Mouse (Mus musculus) megakaryocyte, adult 5-6 weeks (primary cell): ENCODE results near the gene Tmem88b. TPM values are rescaled to one million over a fixed set of nuclear protein-coding genes. Genes with fewer than 3 reads are reported as not detected.
"Not testable (repeated sequence)": the region's sequence is repeated elsewhere in the genome, so short reads cannot be mapped to it uniquely, and the experiment has no call there.

Source experiments
- ATAC-seq: 2 replicates; pipeline ENCODE4 v1.8.0; 2016; ENCODE audit warnings: mild to moderate bottlenecking, inconsistent platforms; ENCODE audit not compliant: poor library complexity, severe bottlenecking
- total RNA-seq, 2 experiments: library from RNA; stranded (forward) in 1 of 2; stranded (reverse) in 1 of 2; fragments of 153-499, 151-499 nt in 1 of 2; fragments of 221-1000, 200-1000 nt in 1 of 2; gene quantifications; 2 replicates each; pipeline versions ENCODE4 v1.2.3 to v1.2.4; 2015 to 2017

The Tmem88b gene
- total RNA-seq, 2 experiments from 2014 or later: not detected

DNA sequence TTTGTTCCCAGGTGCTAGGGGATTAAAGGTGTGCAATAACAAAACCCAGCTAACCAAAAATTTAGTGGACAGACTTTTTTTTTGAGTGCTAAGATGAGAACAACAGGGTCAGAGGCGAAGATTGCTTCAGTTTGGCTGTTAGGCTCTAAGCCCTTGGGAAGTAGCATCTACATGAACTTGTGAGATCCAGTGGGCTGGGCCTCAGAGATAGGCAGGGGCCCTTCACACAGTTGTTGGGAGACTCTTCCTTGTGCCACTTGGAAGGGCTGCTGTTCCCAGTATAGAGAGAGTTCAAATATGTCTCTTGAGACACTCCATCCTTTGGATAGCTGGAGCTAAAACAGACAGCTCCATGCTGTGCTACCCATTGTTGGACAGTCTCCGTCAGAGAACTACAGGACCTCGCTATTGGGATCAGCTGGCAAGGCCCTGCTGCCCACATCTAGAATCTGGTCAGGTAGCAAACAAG lies 4.4 kb upstream of the Tmem88b start, which contains the start of gene Ankrd65:
TSS of gene Ankrd65 (plus strand) at position 419 of the 469 bp plus-strand sequence.
- no peak for ATAC-seq

DNA sequence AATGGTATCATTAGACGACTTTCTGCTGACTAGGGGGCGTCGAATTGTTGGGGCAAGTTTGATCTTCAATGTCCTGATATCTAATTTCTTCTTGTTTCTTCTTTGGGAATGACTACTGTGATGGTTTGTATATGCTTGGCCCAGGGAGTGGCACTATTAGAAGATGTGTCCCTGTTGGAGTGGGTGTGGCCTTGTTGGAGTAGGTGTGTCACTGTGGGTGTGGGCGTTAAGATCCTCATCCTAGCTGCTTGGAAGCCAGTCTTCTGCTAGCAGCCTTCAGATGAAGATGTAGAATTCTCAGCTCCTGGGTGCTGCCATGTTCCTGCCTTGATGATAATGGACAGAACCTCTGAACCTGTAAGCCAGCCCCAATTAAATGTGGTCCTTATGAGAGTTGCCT lies 3.2 kb upstream of the Tmem88b start:
- ATAC-seq: not testable (repeated sequence)

DNA sequence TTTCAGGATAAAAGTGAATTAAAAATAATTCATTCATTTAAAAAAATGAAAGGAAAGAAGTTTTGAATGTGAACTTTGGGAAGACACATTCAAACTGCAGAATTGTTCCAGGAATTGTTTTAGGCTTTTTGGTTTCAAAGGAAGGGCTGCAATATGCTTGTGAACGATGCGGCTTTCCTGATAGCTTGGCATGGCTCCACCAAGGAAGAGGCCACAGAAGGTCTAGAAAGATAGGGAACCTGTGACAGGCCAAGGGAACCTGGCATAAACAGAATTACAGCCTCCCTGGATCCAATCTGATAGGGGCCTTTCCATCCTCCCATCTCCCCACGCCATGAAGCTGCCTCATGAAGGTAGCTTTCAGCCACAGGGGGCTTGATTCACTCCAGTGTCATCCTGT lies 2.6 kb upstream of the Tmem88b start:
- ATAC-seq: no peak

DNA sequence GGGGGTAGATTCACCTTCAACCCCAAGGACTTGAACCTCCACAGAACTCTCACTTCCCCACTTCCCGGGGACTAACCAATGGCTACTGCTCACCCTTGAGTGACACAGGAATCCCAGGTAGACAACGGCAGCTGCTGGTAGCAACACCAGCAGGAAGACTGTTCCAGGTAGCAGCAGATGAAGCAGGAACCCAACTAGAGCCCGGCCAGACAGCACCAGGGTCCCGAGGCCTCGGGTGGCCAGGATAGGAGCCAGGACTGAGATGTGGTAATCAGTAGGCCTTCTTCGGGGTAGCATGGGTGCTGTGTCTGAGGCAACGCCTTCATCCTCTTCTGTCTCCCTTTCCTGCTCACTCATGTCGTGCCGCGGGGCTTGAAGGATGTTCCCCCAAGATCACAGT lies 428 bp downstream of the Tmem88b start:
- ATAC-seq: no peak

DNA sequence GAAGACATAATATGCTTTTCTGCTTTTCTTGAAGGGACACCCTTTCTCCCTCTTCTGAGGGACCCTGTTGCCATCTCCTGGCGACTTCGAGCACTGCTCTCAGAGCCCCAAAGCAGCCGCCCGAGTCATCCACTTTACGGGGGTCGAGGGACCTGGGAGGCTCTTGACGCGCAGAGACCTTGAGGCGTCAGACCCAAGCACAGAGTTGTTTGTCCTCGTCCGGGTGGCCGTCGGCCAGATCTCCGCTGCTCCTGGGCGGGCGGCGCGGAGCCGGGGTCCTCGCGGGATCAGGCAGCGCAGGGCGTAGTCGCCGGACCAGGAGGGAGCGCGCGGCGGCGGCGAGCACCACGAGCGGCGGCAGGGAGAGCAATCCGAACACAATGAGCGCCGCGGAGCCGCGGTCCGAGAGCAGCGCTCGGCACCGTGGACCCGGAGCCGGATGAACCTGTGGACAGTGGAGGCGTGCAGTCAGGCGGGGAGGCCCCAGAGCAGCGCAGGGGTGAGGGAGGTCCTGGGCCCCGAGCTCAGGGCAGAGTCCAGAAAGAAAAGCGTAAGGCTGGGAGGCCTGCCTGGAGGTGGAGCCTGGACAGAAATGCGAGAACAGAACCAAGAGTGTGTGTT lies 1.5 kb downstream of the Tmem88b start:
- peak; percentile 80 for ATAC-seq

DNA sequence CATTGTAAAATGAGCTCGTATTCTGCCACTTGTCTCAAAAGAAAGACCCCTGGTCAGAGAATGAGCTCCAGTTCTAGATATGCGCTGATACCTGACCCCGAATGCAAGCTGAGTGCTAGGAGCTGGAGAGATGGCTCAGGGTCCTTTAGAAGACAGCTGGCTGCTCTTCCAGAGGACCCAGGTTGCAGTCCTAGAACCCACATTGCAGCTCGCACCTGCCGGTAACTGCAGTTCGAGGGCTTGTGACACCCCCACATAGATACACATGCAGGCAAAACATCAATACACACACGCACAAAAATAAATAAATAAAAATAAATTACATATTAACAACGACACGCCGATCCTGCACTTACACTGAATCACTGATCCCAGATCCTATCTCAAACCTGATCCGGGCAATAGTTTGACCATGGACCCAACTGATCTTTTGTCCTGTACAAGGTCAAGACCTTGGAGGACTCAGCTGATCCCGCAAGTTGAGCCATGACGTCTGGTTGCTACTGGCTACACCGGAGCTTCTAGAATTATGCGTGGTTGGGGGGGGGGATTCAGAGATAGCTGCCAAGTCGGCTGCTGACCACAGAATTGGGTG lies 2.1 kb downstream of the Tmem88b start:
- no peak for ATAC-seq

DNA sequence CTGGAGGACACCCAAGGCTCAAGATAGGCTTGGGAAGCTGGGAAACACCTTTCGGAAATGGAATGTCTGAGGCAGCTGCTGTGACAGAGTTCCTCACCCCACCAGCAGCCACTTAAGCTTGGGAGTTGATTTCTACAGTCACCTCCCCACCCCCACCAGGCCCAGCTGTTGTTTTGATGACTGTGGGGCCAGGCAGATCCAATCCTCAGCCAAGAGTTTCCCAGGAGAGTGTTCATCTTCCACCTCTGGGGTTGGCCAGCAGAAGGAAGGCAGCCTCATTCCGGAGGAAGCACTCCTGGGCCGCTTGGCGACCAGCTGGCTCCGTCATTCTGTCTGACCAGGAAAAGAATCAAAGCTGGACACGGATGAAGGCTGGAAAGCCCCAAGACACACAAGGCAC lies 4.8 kb downstream of the Tmem88b start:
- no peak for ATAC-seq

DNA sequence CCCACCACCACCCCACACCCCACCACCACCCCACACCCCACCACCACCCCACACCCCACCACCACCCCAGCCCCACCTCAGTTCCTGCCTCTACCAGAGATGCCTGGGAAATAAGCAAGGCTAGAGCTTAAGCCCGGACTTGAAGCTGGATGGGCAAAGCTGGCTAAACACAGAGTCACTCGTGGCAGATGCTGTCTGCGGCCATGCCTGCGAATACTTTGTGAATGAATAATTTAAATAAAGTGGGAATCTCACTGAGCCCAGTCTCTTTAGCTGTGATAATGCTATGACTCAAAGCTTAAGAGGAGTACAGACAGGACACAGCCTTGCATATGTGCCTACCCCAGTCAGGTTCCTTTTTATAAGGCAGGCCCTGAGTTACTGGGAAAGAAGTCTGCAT lies 6.2 kb downstream of the Tmem88b start:
- no peak for ATAC-seq

DNA sequence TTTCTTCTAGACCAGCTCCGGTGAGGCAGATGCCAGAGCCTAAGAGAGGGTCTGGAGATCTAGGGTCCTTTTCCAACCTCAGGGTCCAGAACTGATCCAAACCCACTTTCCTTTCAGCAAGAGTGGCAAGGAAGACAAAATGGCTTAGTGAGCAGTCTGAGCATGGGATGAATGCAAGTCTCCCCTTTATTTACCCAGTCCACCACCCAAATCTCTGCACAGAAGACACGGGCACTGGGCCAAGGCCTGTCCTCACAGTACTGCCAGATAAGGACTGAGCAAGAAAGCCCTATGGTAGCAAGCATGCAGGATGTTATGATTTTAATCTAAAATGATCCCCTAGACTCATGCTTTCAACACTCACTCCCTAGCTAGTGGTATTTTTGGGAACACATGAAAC lies 7.9 kb downstream of the Tmem88b start:
- no peak for ATAC-seq

DNA sequence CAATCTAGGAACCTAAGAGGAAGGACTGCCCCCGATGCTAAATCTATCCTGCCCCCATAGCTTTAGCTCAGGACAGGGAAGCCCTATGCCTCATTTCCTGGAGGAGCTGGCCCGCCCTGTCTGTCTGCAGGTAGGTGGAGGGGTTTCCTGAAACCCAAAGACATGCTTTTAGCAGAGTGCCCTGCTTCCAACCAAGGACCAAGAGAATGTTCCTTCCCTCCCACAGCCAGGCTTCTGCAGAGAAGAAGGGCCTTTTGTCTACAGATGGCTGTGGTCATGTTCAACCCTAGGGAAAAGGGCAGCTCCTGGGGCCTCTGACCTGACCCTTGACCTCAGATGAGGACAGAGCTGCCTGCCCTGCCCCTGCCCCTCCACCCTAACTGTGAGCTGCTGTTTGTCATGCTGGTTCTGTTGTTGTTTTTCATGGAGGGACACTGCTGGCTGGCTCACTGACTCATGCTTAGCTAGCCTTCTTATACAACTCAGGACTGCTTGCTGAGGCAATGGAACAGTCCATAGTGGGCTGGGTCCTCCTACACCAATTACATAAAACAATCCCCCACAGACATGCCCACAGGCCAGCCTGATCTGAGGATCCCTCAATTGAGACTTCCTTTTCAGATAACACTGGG lies 8.9 kb downstream of the Tmem88b start:
- ATAC-seq: no peak

DNA sequence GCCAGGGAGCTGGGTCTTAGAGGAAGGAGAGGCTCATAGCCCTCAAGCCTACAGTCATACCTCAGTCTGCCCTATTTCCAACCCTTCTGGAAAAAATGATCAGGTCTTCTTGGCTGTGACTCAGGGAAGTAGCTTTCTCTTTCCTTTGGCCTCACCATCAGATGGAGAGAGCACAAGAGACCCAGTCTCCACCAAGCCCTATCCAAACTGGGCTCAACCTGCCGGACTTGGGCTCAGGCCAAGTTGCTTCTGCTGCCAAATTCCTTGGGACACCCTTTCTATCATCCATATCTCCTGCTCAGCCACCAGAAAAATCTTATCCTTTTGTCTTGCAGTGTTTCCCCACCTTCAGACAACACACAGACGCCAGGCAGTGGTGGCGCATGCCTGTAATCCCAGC lies 9.8 kb downstream of the Tmem88b start:
- no peak for ATAC-seq

DNA sequence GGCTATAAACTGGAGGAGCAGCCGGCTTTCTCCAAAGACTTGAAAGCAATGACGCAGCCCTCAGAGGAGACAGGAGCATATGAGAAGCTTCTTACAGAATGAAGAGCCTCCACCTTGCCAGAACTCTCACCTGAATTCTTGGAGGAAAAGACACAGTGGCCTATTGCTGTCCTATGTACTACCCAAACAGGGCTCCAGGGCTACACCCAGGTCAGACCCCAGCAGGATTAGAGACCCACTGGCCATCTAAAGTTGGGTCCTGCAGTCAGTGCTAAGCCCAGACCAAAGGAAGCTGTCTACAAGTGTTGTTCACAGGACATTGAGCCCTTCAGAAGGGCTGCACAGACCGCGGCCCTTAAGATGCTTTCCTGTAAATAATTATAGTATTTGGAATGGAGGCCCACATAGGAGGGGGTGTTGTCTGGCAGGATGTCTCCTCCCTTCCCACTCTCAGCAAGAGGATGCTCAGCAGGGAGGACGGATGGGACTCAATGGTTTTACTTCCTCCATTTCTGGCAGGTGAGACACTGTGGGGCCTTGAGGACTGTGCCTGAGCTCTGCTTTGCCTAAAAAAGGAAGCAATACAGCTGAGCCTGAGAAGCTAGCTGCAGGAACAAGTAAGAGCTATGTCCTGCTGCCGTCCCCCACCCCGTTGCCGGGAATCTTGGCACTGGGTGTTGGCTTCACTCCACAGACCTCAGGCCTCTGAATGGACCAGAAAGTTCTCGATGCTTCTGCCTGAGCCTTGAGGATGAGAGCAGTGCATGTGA lies 10.5 kb downstream of the Tmem88b start:
- peak; percentile 51 for ATAC-seq

DNA sequence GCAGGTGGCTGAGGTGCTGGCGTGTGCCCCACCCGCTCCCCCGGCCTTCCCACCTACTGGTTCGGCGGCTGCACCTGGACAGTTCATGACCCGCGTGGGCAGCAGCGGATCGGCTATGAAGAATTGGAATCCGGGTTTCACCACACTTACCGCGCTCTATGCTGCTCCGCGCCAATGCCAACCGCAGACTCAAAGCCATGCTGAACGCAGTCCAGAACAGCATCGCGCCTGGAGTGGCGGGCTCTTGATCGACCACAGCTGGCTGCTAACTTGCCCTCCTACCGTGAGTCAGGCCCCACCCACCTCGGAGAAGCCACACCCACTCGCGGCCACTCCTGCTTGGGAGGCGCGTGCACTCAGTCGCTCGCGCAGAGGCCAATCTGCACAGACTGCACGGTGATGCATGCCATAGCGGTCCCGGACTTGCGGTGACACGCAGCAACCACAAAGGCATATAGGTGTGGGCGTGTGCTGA lies 11.4 kb downstream of the Tmem88b start, which contains the start of gene Vwa1:
TSS of gene Vwa1 (minus strand) at position 419 of the 475 bp plus-strand sequence.
- peak; percentile 58 for ATAC-seq

DNA sequence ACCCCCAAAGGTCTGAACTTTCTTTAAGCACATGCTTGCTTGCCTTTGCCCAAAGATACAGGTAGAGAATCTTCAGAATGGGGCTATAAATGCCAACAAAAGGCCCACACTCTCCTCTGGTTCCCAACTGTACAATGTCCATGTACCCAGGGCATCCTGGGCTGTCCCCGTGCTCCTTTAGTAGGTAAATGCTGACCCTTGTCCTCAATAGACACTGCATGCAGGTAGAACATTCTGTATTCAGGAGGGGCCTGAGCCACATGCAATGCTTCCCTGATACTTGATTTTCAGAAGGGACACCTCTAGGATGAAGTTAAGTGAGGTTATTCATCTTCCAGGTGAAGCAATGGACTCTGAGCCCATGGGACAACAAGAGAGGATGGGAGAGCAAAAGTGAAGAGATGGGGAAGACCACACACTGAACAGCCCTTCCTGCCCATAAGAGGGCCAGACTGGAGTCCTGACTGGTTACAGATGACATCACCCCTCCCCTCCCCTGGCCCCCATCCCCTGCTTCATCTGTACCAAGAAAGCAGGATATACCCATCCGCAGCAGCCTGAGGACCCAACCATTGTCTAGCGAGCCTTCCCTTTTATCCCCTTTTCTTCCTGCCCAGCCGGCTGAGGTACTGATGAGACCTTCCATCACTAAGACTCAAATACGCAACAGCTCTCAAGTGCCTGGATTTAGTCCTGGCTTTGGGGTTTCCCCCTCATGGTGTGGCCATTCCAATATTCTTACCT lies 12.2 kb downstream of the Tmem88b start:
- no peak for ATAC-seq

DNA sequence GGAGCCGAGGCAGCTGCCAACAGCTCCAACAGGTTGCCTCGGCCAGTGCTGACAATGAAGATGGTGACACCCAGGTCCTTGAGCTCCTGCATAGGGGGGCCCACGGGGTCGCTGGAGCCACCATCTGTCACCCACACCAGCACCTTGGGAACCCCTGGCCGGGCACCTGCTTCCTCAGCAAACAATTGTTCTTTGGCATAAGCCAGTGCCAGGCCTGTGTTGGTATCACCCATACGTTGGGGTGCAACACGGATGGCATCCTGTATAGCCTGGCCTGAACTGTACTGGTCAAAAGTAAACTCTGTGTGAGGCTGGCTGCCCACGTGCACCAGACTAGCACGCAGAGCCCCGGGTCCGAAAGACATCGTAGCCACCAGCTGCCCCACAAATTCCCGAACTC lies 12.9 kb downstream of the Tmem88b start:
- no peak for ATAC-seq

DNA sequence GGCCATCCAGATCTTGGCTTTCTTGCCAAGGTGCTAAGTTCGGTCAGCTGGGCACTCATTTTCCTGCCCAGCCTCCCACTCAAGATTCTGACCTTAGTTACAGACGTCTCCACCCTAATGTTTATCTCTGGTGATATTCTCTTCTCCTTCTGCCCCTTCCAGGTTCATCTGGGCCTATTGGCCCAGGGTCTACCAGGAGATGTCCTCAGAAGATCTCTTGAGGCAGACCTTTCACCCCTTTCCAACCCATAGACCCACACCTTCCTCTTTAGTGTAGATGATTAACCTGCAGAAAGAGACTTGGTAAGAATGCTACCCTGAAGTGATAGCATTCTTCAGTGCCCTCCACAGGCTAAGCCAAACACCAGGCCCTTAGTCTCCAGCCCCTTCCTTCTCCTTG lies 14.0 kb downstream of the Tmem88b start:
- ATAC-seq: no peak

DNA sequence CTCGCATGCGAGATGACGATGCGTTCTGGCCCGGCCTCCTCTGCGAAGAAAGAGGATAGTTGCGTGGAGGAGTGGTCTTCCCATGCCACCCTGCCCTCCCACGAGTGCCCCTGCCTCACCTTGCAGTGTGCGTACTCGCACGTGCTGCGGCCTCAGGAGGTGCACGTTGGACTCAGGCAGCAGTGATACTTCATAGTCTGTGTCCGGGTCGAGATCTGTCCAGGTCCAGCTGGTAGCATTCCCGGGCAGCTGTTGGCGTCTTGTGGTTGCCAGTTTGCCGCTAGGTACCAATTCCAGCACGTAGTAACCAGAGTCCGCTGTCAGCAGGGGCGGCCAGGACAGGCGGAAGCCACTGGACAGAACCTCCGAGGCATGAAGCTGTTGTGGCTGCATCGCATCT lies 15.0 kb downstream of the Tmem88b start:
- ATAC-seq: no peak

DNA sequence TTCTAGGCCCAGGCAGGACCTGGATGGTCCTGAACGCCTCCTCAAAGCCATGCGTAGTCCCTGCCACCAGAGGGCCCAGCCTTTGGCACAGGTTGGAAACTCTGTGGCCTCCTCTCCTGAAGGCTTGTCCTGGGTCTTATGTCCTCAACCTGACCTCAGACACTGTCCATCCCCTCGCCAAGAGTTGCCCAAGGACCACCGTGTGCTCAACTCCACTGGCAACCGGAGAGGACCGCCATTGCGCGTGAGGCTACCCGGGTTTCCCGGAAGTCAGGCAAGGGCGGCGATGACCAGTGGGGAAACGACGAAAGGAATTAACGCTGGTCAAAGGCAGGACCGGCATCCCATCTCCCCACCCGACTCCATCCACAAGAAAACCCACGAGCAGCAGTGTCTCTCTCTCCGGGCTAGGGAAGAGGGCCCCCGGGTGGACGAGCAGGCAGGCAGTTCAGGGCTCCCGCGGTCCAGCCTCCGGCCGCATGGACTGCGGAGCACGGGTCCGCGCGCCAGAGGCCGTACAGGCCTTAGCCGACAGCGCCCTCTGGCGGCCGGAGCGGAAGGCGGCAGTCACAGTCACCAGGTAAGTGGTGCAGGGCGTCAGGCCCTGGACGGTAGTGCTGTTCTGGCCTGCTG lies 15.7 kb downstream of the Tmem88b start:
- peak; percentile 93 for ATAC-seq

DNA sequence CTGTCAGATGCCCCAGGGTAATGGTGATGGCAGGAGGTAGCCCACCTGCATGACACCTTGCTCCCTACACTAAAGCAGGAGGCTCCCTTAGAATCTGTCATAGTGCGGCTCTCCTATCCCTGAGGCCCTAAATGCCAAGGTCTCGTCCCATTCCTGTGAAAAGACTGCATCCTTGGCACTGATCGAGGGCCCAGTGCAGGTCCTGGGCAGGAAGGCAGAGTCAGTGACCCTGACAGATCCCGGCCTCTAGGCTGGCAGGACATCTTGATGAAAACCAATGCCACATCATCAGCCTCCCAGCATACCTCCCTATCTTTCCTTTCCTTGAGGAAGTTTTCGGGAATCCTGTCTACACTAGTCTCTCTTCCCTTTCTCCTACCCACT lies 16.2 kb downstream of the Tmem88b start:
- ATAC-seq: no peak

DNA sequence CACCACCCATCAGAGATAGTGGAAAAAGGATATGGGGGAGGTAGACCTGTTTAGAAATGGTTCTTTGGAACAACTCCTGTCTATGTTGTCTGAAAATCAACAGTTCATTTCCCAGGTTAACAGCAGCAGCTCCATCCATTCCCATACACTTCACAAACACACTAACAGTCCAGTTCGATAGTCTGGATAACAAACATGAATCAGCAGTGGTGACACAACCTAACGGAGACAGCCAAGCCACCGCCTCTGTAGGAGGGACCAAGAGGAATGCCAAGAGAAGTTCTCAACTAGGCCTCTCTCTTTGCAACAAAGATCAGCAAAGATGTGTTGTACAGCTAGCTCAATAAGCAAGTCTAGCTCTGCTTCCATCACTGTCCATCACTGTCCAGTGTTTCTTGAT lies 23.3 kb downstream of the Tmem88b start:
- no peak for ATAC-seq
